Mouse (Mus musculus): ENCODE measurements around the gene Eif3d.

Gene Eif3d

GRCm38 (mm10) chr15:77954362-77954761 is 16.3 kb downstream of the Eif3d start:
- 77% methylated on average over 2 of the region's 2 CpGs for WGBS

GRCm38 (mm10) chr15:77952921-77953320 is 17.7 kb downstream of the Eif3d start:
- WGBS, result 64% methylated on average over 3 of the region's 3 CpGs

GRCm38 (mm10) chr15:77949061-77949460 is 21.6 kb downstream of the Eif3d start:
- WGBS, result 86% methylated on average over 7 of the region's 7 CpGs

GRCm38 (mm10) chr15:77945711-77946110 is 24.9 kb downstream of the Eif3d start:
- WGBS, result 86% methylated on average over 4 of the region's 4 CpGs

- whole genome bisulfite sequencing, result 47% methylated on average over 3 of the region's 3 CpGs
Measured at GRCm38 (mm10) chr15:77941563-77941962, 29.1 kb downstream of the Eif3d start.

GRCm38 (mm10) chr15:77938516-77938915 is 32.1 kb downstream of the Eif3d start:
- 91% methylated on average over 5 of the region's 5 CpGs for WGBS

- 31% methylated on average over 14 of the region's 14 CpGs for WGBS
Measured at GRCm38 (mm10) chr15:77935673-77936375, 34.8 kb downstream of the Eif3d start.

GRCm38 (mm10) chr15:77934968-77935367 is 35.6 kb downstream of the Eif3d start:
- WGBS, result 58% methylated on average over 5 of the region's 5 CpGs

GRCm38 (mm10) chr15:77934326-77934725 is 36.3 kb downstream of the Eif3d start:
- 38% methylated on average over 11 of the region's 11 CpGs for WGBS

- WGBS, result 2% methylated on average over 14 of the region's 14 CpGs
Measured at GRCm38 (mm10) chr15:77933770-77934169, 36.8 kb downstream of the Eif3d start.

GRCm38 (mm10) chr15:77933222-77933621 is 37.4 kb downstream of the Eif3d start:
- 30% methylated on average over 3 of the region's 3 CpGs for WGBS

- WGBS, result 36% methylated on average over 6 of the region's 6 CpGs
Measured at GRCm38 (mm10) chr15:77931689-77932016, 39.0 kb downstream of the Eif3d start.

- 64% methylated on average over 6 of the region's 6 CpGs for WGBS
Measured at GRCm38 (mm10) chr15:77930986-77931688, 39.5 kb downstream of the Eif3d start.

- 24% methylated on average over 8 of the region's 8 CpGs for WGBS
Measured at GRCm38 (mm10) chr15:77929804-77930203, 40.8 kb downstream of the Eif3d start.

GRCm38 (mm10) chr15:77928673-77929331 is 41.8 kb downstream of the Eif3d start, which contains the start of gene Txn2:
Gene Txn2 (minus strand): TSS chr15:77929006.
- under 1% methylated on average over 34 of the region's 34 CpGs for WGBS

- 24% methylated on average over 4 of the region's 4 CpGs for WGBS
Measured at GRCm38 (mm10) chr15:77928091-77928490, 42.5 kb downstream of the Eif3d start.

- WGBS, result 88% methylated on average over 5 of the region's 5 CpGs
Measured at GRCm38 (mm10) chr15:77926921-77927320, 43.7 kb downstream of the Eif3d start.

- 90% methylated on average over 2 of the region's 2 CpGs for WGBS
Measured at GRCm38 (mm10) chr15:77925195-77925594, 45.4 kb downstream of the Eif3d start.

- 62% methylated on average over 9 of the region's 9 CpGs for WGBS
Measured at GRCm38 (mm10) chr15:77923267-77924035, 47.2 kb downstream of the Eif3d start.

- WGBS, result 59% methylated on average over 9 of the region's 9 CpGs
Measured at GRCm38 (mm10) chr15:77922710-77923109, 47.9 kb downstream of the Eif3d start.

- 82% methylated on average over 6 of the region's 6 CpGs for WGBS
Measured at GRCm38 (mm10) chr15:77921636-77922035, 49.0 kb downstream of the Eif3d start.
